Mouse (Mus musculus): ENCODE measurements around the gene Nfrkb. TPM values are rescaled to one million over a fixed set of nuclear protein-coding genes. Genes with fewer than 3 reads are reported as not detected.

Gene Nfrkb
- polyA plus RNA-seq, 1 experiment from 2014 or later, result 22.5 TPM

DNA sequence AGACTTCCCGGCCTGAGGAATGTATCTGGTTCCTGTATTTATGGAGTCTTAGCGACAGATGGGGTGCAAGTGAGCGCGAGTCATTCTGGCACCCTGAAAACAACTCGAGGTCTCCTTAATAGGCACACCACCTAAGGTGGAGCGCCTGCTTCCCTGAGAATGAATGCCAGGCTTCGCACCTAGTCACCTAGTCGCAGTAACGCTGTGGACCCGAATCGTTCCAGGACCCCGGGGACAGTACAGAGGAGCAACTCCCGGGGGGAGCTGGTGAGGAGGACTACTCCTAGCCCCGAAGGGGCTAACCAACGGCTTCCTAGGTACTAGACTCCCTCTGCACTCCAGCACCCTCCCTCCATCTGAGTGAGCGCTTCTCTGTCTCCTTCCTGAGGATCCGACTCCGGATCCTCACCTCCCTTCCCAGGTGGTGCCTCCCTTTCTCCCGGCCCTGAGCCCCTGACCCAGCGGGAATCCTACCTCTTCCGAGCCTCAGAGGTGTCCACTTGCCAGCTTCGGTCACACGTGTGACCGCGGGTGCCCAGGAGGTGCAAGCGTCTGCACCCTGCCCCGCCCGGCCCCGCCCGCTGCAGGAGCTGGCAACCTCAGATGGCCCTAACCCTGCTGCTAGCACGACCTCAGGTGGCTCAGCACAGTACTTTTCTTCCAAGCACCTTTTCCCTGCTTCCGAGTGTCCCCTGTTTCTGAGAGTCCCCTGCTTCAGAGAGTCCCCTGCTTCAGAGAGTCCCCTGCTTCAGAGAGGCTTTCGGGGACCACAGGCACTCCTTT lies 77.9 kb downstream of the Nfrkb start, which contains the start of gene Tmem45b:
Tmem45b (minus strand) TSS at position 771 of the 783 bp plus-strand sequence.
- H3K9ac ChIP-seq (ENCODE audit: low read depth, low read length), result no peak within 1 kb of the TSS
- no peaks in the 10 kb centered on the region for H3K36me3 ChIP-seq (ENCODE audit: control insufficient read depth, insufficient read depth, low read length)
- WGBS, result 10% methylated on average over 32 of the region's 33 CpGs
- no peaks in the 10 kb centered on the region for H3K9me3 ChIP-seq (ENCODE audit: control insufficient read depth, low read length)
- peak within 1 kb of the TSS; percentile 28 for H3K4me2 ChIP-seq (ENCODE audit: low read length)
- H3K27ac ChIP-seq (ENCODE audit: low read depth, low read length), result no peak within 1 kb of the TSS
- no peak for ATAC-seq
- peak within 1 kb of the TSS; percentile 2; the same call in 1 of the 2 replicates for H3K4me3 ChIP-seq (ENCODE audit: low read length)
- no peaks in the 10 kb centered on the region; the same call in 1 of the 2 replicates for H3K4me1 ChIP-seq (ENCODE audit: control insufficient read depth, insufficient read depth, low read depth, low read length)
- H3K27me3 ChIP-seq (replicated peaks; ENCODE audit: control insufficient read depth, insufficient read depth, low read length), result peaks cover 12% of the 10 kb centered on the region

Other genes starting within 250 kb of the Nfrkb start
- gene Aplp2, start 174.4 kb upstream of the Nfrkb start, polyA plus RNA-seq (2015; fragmentation: Nextera tagmentation; extraction: Ambion mirVana), result 464 and 482 TPM in 2 replicates
- gene Prdm10, start 105.7 kb upstream of the Nfrkb start, polyA plus RNA-seq (2015; fragmentation: Nextera tagmentation; extraction: Ambion mirVana), result 7.0 and 8.2 TPM in 2 replicates
- gene Tmem45b, start 78.3 kb downstream of the Nfrkb start, polyA plus RNA-seq (2015; fragmentation: Nextera tagmentation; extraction: Ambion mirVana), result 0.16 and 0.26 TPM in 2 replicates

All from hindbrain, embryonic 16.5 days (tissue).